Mouse (Mus musculus): ENCODE results near the gene Gtpbp10.

DNA sequence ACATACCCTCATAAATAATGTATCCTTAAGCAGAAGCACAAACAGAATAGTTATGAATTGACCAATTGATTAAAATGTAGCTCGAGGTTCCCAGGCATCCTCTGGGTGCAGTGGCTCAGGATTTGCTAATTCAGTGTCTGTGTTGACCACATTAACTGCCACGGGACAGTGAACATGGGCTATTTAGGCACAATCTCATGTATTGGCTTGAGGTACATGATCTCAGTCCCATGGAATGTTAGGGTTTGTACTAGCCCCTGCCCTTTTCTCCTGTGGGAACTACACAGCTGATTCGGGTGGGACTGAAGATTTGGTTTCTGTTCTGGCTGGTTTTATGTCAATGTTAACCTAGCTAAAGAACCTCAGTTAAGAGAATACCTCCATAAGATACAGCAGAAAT lies 62.9 kb downstream of the Gtpbp10 start:
- no peak for TF ChIP-seq MAFK (IDR thresholded peaks at IDR 0.05; ENCODE audit: insufficient read depth, low read depth, low read length)
- no peak for TF ChIP-seq HCFC1 (IDR thresholded peaks at IDR 0.05; ENCODE audit: borderline replicate concordance, insufficient read depth, low read length)
- TF ChIP-seq CHD2 (IDR thresholded peaks at IDR 0.05; ENCODE audit: low read depth, low read length): no peak
- TF ChIP-seq ZNF384 (IDR thresholded peaks at IDR 0.05; ENCODE audit: low read depth, low read length): no peak
- TF ChIP-seq ZC3H11A (IDR thresholded peaks at IDR 0.05; ENCODE audit: borderline replicate concordance, low read depth, low read length): no peak
